Mouse (Mus musculus): ENCODE measurements around the gene Ift88.

Gene Ift88

DNA sequence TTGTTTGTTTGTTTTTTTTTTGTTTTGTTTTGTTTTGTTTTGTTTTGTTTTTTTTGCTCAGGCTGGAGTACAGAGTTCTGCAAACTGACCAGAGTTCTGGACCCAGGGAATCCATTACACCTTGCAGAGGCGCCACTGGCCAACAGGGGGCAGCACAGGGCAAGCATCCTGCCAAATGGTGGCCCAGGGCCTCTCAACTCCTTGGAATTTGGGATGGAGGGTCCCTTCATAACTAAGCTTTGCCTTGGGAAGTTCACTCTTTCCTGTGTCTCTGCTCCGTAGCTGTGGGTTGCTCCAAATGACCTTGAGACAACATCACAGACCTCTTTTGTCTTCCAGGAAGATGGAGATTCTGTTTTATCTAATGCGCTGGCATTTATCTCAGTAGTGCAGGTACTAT is 109.4 kb downstream of the Ift88 start:
- no peak for DNase-seq (ENCODE audit: low read depth, low spot score)

DNA sequence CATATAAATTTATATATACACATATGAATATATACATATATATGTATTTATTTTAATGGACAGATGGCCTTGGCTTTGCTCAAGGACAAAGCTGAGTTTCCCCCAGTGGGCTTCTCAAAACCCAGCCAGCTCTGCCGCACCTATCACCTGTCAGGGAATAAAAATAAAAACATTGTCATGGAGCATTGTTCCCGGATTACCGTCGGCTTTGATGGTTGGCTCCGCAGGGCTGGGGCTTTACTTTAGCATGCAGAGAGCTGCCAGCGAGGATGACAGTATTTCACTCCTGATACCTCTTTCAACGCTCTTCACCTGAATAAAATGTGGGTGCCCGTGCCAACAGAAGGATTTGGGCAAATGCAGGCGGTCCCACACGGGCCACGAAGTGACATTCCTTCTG is 110.0 kb downstream of the Ift88 start:
- no peak for DNase-seq (ENCODE audit: low read depth, low spot score)

DNA sequence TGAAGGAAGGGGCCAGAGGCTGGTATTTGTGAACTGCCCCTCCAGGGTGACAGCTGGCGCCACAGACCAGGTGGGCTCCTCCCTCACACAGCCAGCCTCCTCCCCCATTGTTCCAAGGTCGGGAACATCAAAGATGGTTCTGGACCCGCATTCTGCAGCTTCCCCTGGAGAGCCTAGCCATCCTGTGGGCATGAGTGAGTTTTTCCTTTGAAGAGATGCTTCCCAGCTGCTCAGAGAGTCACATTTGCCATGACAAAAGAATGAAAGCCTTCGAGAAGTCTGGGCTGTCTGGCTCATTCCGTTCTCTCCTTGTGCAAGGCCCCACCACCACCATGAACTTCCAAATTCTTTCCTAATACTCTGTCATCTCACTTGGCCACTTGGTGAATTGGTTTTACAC is 110.5 kb downstream of the Ift88 start:
- DNase-seq (ENCODE audit: low read depth, low spot score) = no peak

DNA sequence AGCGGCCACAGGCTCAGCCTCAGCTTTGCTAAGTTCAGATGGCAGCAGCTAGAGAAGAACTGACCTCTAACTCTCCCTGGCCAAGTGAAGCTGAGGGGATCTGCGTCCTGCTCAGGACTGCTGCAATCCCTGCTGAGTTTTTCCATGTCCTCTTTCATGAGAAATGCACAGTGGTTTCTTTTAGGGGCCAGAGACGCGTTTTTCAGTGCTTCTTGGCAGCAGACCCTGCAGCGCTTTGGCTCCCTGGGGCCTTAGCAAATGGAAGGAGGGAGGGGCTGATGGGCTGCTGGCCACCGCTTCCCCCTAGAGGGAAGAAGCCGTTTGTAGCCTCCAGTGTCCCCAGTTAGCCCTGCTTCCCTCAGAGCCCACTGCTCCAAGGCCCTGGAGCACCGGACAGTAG is 111.1 kb downstream of the Ift88 start:
- no peak for DNase-seq (ENCODE audit: low read depth, low spot score)

DNA sequence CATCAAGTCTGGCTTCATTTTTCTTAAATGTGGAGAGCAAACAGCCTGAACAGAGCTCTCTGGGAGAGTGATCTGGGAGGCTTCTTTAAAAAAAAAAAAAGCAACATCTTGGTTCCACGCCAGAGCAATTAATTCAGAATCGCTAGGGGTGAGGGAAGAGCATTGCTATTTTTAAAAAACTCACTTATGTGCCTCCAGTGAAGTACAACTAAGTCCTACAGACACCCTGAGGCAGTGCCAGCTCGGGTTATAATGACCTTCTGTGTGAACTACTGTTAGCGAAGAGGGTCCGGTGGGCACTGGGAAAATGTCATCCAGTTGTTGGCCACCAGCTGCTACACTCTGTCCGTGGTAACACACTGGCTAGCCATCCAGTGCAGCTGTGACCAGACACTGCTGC is 111.8 kb downstream of the Ift88 start:
- DNase-seq (ENCODE audit: low read depth, low spot score) = no peak

DNA sequence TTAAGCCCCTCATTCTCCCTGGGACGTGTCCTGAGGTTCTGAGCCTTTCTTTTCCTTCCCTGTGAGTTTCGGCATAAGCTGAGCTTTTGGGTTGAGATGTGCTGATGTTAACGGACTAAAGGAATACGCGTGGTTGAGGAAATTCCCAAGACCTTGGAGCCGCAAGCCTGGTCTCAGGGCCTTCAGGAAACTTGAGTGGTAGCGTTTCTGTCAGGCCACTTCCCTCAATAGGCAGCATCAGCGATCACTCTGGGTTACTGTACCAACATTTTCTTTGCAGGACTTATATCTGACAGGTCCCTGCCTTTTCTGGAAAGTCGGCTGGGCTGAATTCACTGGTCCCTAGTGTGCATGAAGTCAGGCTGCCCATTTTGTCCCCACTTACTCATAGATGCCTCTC is 113.0 kb downstream of the Ift88 start:
- DNase-seq (ENCODE audit: low read depth, low spot score) = no peak

DNA sequence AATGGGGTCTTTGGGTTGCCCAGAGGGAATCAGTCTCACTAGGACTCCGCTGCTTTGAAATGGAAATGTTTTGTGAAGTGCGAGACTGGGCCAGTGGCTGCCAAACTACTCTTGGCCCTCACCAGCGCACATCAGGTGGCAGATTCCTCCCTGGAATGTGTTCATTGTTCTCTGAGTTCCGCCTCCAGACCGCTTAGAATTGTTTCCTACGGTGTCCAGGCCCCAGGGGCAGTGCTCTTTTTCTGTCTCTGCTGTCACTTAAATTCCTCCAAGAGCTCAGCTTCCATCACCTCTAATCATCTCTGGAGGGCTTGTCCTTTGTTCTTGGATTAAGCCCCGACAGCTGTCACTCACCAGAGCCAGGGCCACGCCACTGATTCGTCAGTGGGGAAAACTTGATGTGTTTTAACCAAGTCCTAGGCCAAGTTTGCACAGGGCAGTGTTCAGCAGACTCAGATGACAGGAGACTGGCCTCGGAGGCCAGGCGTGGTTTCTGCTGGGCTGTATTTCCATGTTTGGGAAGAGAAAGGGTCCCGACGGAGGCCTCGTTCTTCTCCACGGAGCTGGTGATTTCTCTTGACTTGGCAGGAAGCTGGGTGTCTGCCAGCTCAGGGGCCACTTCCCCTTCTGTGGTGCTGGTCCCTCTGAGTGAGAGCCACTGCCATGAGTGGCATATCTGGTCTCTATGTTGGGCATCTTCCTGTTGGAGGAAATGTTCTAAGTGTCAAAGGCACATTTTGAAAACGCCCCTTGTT is 113.6 kb downstream of the Ift88 start:
- no peak for DNase-seq (ENCODE audit: low read depth, low spot score)

DNA sequence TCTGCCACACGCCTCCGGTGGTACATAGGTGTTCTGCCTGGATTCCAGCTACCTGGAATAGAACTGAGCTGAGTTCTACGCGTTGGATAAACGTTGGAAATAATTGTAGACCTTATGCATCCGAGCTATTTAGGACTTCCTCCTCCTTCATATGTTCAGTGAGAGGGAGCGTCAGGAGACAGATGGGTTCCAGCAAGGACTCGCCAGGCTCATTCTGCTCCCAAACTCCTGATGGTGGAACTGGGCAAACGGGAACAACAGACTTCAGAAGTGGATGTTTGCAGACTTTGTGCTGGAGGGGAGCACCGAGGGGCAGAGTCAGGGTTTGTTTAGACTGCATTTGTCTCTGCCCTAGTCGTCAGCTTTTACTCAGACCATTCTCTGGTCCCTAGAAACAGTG is 116.8 kb downstream of the Ift88 start:
- no peak for DNase-seq (ENCODE audit: low read depth, low spot score)

DNA sequence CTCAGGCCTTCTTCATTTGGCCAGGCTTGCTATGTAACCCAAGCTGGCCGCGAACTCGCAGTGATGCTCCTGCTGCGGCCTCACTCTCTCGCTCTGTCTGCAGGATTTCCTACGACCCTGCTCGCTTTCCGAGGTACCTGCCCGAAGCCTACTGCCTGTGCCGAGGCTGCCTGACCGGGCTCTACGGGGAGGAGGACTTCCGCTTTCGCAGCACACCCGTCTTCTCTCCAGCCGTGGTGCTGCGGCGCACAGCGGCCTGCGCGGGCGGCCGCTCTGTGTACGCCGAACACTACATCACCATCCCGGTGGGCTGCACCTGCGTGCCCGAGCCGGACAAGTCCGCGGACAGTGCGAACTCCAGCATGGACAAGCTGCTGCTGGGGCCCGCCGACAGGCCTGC is 118.4 kb downstream of the Ift88 start:
- DNase-seq (ENCODE audit: low read depth, low spot score) = no peak

DNA sequence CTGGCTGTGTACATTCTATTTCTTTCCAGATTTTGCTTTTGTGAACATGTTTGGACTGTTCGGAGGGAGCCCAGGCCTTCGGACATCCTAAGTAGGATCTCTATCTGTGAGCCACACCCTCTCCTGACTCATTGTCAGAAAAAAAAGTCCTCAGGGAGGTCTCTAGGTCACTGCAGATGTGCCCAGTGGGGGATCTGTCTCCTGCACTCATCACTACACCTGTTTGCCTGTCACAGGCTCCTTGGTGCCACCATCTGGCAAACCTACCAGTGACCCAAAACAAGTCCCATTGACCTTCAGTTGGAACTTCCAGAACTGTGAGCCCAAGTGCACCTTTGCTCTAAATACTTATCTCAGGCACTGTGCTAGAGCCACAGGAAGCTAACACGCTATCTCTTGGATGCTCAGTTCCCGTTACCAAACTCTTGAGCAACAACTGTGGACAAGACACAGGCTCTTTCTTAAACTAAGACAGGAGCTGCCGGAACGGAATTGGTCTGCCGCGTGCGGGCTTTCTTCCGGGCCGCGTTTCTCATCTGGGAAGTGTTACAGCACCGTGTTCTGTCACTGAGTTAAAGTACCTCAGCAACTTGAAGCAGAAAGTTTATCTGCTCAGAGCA is 119.7 kb downstream of the Ift88 start:
- no peak for DNase-seq (ENCODE audit: low read depth, low spot score)

DNA sequence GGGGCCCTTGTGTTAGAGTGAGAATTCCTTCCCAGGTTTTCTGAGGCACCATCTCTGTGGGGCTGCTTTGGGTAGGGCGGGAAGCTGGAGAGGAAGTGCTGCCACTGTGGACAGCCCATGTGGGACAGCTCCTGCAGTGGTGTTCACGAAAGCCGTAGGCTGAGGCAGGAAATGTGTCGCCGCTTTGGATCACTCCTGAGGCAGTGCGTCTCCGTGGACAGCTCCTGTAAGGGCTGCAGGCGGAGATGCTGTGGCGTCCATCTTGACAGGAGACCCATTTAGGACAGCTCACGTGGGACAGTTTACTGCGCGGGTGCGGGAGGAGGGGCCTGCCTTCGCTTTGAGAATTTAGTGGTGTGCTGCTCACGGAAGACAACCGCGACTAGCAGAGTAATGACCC is 121.7 kb downstream of the Ift88 start:
- no peak for DNase-seq (ENCODE audit: low read depth, low spot score)

DNA sequence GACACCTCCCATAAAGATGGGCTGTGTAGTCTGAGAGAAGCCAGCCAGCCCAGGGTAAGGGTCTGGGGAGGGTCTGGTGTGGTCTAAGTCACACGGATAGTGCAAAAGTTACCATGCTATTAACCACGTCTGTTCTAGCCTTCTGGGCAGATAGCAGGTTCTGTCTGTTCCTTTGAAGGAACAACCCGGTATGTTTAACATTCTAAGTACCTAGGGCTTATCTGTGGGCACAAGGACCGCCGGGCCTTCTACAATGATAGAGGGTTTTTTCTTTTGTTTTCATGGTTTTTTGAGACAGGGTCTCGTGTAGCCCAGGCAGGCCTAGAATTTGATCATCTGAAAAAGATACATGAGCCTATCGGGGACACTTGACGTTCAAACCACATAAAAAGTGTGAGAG is 122.3 kb downstream of the Ift88 start:
- no peak for DNase-seq (ENCODE audit: low read depth, low spot score)

DNA sequence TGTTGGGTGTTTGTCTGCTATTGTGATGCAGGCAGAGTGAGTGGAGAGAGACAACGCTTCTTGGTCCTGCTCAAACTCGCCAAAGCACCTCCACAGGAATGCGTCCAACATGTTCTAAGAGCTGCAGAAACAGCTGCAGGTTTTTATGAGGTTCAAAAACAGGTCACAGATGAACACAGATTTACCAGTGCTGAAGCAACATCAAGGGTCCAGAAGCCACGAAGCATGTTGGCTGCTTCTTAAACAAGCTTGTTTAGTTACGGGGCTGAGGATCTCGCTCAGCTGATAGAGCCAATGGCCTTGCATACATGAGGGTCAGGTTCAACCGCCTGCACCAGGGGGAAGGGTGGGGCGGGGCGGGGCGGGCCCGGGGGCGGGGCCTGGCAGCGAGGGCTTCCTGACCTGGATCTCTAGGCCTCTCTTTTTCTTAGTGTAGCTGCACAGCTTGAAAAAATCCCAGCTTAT is 122.7 kb downstream of the Ift88 start:
- DNase-seq (ENCODE audit: low read depth, low spot score) = no peak

DNA sequence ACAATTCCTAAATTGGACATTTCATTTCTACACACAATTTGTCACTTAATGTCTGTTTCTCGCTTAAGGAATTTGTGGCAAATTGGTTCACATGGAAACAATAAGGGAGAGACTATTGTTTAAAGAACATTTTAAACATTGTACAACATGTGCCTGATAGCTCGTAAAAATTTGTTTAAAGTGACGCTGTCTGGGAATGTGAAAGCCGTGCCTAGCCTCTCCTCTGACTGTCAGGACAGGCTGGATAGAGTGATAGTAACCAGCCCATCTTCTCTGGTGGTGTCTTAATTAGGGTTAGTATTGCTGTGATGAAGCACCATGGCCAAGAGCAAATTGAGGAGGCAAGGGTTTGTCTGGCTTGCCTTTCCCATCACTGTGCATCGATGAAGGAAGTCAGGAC is 123.2 kb downstream of the Ift88 start:
- no peak for DNase-seq (ENCODE audit: low read depth, low spot score)

DNA sequence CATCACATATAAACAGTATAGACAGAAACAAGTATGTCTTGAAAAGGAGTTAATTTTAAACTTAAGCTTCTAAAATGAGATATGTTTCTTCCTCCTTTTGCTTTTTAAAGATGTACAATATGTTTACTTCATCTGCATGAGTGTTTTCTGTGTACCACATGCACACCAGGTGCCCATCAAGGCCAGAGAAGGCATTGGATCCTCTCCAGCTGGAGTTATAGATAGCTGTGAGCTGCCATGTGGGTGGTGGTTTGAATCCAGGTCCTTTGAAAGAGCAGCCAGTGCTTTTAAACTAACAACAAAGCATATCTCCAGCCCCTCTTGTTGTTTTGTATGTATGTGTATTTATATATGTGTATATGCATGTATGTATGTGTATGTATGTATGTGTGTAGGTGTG is 129.1 kb downstream of the Ift88 start:
- no peak for DNase-seq (ENCODE audit: low read depth, low spot score)

DNA sequence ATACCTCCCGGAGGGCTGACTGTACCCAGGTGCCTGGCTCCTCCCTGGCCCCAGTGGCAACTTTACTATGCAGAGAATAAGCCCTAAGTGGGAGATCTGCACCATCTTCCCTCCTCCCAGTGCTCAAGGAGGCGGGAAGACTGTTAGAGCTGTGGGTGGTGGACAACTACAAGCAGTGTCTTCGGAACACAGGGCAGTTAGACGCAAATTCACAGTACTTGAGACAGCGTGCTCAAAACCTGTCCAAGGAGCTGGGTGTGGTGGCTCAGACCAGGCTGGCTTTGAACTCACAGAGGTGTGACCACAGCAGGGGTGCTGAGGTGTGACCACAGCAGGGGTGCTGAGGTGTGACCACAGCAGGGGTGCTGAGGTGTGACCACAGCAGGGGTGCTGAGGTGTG is 130.6 kb downstream of the Ift88 start:
- no peak for DNase-seq (ENCODE audit: low read depth, low spot score)

DNA sequence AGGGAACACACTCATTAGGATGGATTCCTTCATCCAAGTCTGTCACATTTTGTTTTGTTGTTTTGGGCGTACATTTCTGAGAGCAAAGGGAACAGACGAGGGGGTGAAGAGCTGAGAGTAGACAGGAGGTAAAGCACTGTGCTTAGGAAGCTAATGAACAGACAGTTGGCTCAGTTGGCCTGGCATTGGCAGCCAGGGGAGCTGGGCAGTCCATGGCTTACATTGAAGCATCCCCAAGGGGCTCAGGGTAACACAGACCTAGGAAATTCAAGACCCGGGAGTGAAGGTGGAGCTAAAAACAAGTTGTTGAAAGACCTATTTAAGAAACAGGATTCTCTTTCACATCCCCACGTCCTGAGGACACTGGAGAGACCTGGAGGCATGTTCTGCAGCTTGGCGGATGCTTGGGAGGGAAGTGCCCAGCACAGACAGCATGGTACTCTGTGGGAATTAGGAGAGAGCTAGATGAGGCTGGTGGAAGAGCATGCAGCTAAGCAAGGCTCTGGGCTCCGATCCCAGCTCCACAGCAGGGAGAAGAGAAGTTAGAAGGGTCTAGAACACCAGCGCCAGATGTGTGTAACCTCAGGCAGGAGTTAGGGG is 131.7 kb downstream of the Ift88 start:
- no peak for DNase-seq (ENCODE audit: low read depth, low spot score)

DNA sequence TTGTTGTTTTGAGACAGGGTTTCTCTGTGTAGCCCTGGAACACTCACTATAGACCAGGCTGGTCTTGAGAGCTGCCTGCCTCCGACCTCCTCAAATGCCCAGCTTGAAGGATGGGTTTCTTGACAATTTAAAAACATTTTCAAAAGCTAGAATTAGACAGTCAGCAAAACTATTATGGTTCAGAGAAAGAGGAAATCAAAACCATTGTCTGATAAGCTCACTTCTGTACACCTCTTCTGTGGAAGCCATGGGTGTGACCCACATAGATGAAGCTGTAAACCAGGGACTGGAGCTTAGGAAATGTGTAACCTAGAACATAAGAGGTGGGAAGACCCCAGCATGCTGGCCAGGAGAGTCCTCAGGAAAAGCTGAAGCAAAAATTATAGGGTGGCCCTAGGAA is 133.1 kb downstream of the Ift88 start:
- DNase-seq (ENCODE audit: low read depth, low spot score) = no peak

DNA sequence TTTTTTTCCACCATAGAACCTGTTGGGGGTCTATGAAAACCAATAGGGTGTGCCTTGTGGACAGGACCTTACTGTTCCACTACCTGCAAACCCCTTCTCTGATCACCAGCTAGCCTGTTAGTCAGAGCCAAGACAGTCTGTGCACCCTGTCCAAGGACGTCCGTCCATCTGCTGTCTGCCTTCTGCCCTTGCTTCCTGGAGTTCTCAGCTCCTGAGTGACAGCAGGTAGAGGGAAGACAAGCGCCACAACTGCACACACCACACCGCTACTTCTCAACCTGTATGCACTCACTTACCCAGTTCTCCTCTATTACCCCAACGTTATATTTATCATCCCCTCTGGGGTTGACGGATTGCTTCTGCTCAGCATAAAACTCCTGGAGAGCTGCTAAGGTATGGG is 141.8 kb downstream of the Ift88 start:
- DNase-seq (ENCODE audit: low read depth, low spot score) = no peak

Measured in embryo, embryonic 11.5 days (tissue).